Mouse (Mus musculus) T-helper 1 cell (primary cell): ENCODE measurements at regions not wholly inside any gene's neighbourhood (a gene's known extent, or its start where the extent isn't known, plus 50 kb on each side); places are given as distances from the start of the nearest gene placed in this dataset.

ENCODE experiments used
- in situ Hi-C: fragments of 300-600 bp; cut with MboI, MseI; formaldehyde crosslinking; loops from one replicate; pipeline ENCODE4 v1.15.1; 2025; ENCODE audit warnings: high pct_unique_total_duplicates

- in situ Hi-C loops, result no loop called here
Measured at GRCm38 (mm10) chr17:47177671-47178246, 167.4 kb upstream of the Ubr2 start.

GRCm38 (mm10) chr17:47176328-47176727, 166.0 kb upstream of the Ubr2 start:
- in situ Hi-C loops, result no loop called here

GRCm38 (mm10) chr17:47174748-47175215, 164.4 kb upstream of the Ubr2 start:
- in situ Hi-C loops, result no loop called here

GRCm38 (mm10) chr17:47171801-47172200, 161.4 kb upstream of the Ubr2 start:
- in situ Hi-C loops, result no loop called here

GRCm38 (mm10) chr17:47170978-47171593, 160.7 kb upstream of the Ubr2 start:
- in situ Hi-C loops, result no loop called here

- in situ Hi-C loops, result no loop called here
Measured at GRCm38 (mm10) chr17:47168105-47168504, 157.7 kb upstream of the Ubr2 start.

GRCm38 (mm10) chr17:47163677-47164340, 153.5 kb upstream of the Ubr2 start:
- in situ Hi-C loops, result no loop called here

- in situ Hi-C loops, result no loop called here
Measured at GRCm38 (mm10) chr17:47162459-47162858, 152.1 kb upstream of the Ubr2 start.

GRCm38 (mm10) chr17:47156237-47156636, 145.9 kb upstream of the Ubr2 start:
- in situ Hi-C loops, result no loop called here

GRCm38 (mm10) chr17:47151557-47152278, 141.4 kb upstream of the Ubr2 start:
- in situ Hi-C loops, result no loop called here

GRCm38 (mm10) chr17:47151193-47151556, 140.8 kb upstream of the Ubr2 start:
- in situ Hi-C loops, result no loop called here

GRCm38 (mm10) chr17:47150636-47151035, 140.3 kb upstream of the Ubr2 start:
- in situ Hi-C loops, result no loop called here

- in situ Hi-C loops, result no loop called here
Measured at GRCm38 (mm10) chr17:47149662-47150061, 139.3 kb upstream of the Ubr2 start.

GRCm38 (mm10) chr17:47149158-47149557, 138.8 kb upstream of the Ubr2 start:
- in situ Hi-C loops, result no loop called here

- in situ Hi-C loops, result no loop called here
Measured at GRCm38 (mm10) chr17:47146640-47147039, 136.3 kb upstream of the Ubr2 start.

GRCm38 (mm10) chr17:47145590-47145989, 135.2 kb upstream of the Ubr2 start:
- in situ Hi-C loops, result no loop called here

- in situ Hi-C loops, result no loop called here
Measured at GRCm38 (mm10) chr17:47144996-47145395, 134.6 kb upstream of the Ubr2 start.

- in situ Hi-C loops, result no loop called here
Measured at GRCm38 (mm10) chr17:47144460-47144859, 134.1 kb upstream of the Ubr2 start.

- in situ Hi-C loops, result no loop called here
Measured at GRCm38 (mm10) chr17:47143898-47144297, 133.5 kb upstream of the Ubr2 start.

GRCm38 (mm10) chr17:47142885-47143284, 132.5 kb upstream of the Ubr2 start:
- in situ Hi-C loops, result no loop called here

GRCm38 (mm10) chr17:47142276-47142675, 131.9 kb upstream of the Ubr2 start:
- in situ Hi-C loops, result no loop called here

GRCm38 (mm10) chr17:47141843-47142215, 131.5 kb upstream of the Ubr2 start:
- in situ Hi-C loops, result no loop called here
